Mouse (Mus musculus) limb, embryonic 10.5 days (tissue): ENCODE measurements around the gene Syt2. TPM values are rescaled to one million over a fixed set of nuclear protein-coding genes. Genes with fewer than 3 reads are reported as not detected.

Source experiments
- DNase-seq: peaks from one replicate; pipeline ENCODE4 v3.0.0-alpha.2; 2017; ENCODE audit warnings: low spot score
- H3K27ac ChIP-seq: fragments of 300-500 bp; sonication (generic); 2 replicates; pipeline ENCODE4 v1.5.1; 2016; ENCODE audit warnings: mild to moderate bottlenecking
- H3K27me3 ChIP-seq: fragments of 300-500 bp; sonication (generic); 2 replicates; pipeline ENCODE4 v1.6.1; 2016; ENCODE audit warnings: low read depth, mild to moderate bottlenecking; ENCODE audit not compliant: poor library complexity, severe bottlenecking
- H3K36me3 ChIP-seq: fragments of 300-500 bp; sonication (generic); 2 replicates; pipeline ENCODE4 v1.6.1; 2016; ENCODE audit warnings: mild to moderate bottlenecking, moderate library complexity
- H3K4me1 ChIP-seq: fragments of 300-500 bp; sonication (generic); 2 replicates; pipeline ENCODE4 v1.6.1; 2016
- H3K4me3 ChIP-seq: fragments of 300-500 bp; sonication (generic); 2 replicates; pipeline ENCODE4 v1.5.1; 2016; ENCODE audit warnings: mild to moderate bottlenecking, moderate library complexity
- H3K9me3 ChIP-seq: fragments of 300-500 bp; sonication (generic); replicated peaks from 2 replicates; pipeline ENCODE4 v1.6.1; 2016; ENCODE audit warnings: mild to moderate bottlenecking
- WGBS: fragments of 180-500 bp; shearing (Covaris S2); methylation state at CpG from one replicate; pipeline ENCODE4 v1.1.7; 2016; 5-methylcytosine and 5-hydroxymethylcytosine counted together
- microRNA-seq: library from miRNA; unstranded; fragments of <30 nt; microRNA quantifications from one replicate; pipeline ENCODE4, GENCODE M21; 2017
- polyA plus RNA-seq: library from polyadenylated mRNA; unstranded; fragments of >200 nt; fragmentation: Nextera tagmentation; extraction: Ambion mirVana; gene quantifications from 2 replicates; pipeline ENCODE4 v1.2.1, GENCODE M21; 2016

Gene Syt2
- polyA plus RNA-seq, 1 experiment from 2014 or later, result 0.06 TPM

GRCm38 (mm10) chr1:134796536-134796935, 150.1 kb downstream of the Syt2 start:
- Histone ChIP-seq H3K27ac (no peak overlapping the region), H3K9me3 (0 out of 2 replicates have a peak, but pooled peaks cover 2% of the 10 kb centered on the region), H3K4me1 (peaks cover 4% of the 10 kb centered on the region; the same call in 1 of the 2 replicates), H3K4me3 (no peak overlapping the region), H3K36me3 (peaks cover 17% of the 10 kb centered on the region), H3K27me3 (no peaks in the 10 kb centered on the region; the same call in 1 of the 2 replicates)
- no peak for DNase-seq
- WGBS, result 91% methylated on average over 3 of the region's 3 CpGs

- H3K4me1 ChIP-seq, result peaks cover 23% of the 10 kb centered on the region
- 0 out of 2 replicates have a peak, but pooled peaks cover 2% of the 10 kb centered on the region for H3K9me3 ChIP-seq
- H3K27me3 ChIP-seq, result no peaks in the 10 kb centered on the region; the same call in 1 of the 2 replicates
- WGBS, result 96% methylated on average over 7 of the region's 7 CpGs
- no peak for DNase-seq
- no peak overlapping the region for H3K27ac ChIP-seq
- H3K4me3 ChIP-seq, result no peak overlapping the region
- peaks cover 17% of the 10 kb centered on the region for H3K36me3 ChIP-seq
Observed at GRCm38 (mm10) chr1:134801758-134802157, 155.3 kb downstream of the Syt2 start.

- 78% methylated on average over 16 of the region's 16 CpGs for WGBS
- H3K36me3 ChIP-seq, result peaks cover 12% of the 10 kb centered on the region
- no peaks in the 10 kb centered on the region; the same call in 1 of the 2 replicates for H3K27me3 ChIP-seq
- H3K27ac ChIP-seq, result peak overlapping the region; percentile 68
- no peak overlapping the region for H3K4me3 ChIP-seq
- H3K4me1 ChIP-seq, result peaks cover 23% of the 10 kb centered on the region
- 0 out of 2 replicates have a peak, but pooled peaks cover 2% of the 10 kb centered on the region for H3K9me3 ChIP-seq
- DNase-seq, result no peak
Observed at GRCm38 (mm10) chr1:134803286-134804117, 157.0 kb downstream of the Syt2 start.

- Histone ChIP-seq H3K27ac (no peak overlapping the region), H3K4me3 (no peak overlapping the region), H3K27me3 (no peaks in the 10 kb centered on the region; the same call in 1 of the 2 replicates), H3K36me3 (peaks cover 4% of the 10 kb centered on the region), H3K9me3 (0 out of 2 replicates have a peak, but pooled peaks cover 2% of the 10 kb centered on the region), H3K4me1 (peaks cover 23% of the 10 kb centered on the region)
- no peak for DNase-seq
- 67% methylated on average over 5 of the region's 5 CpGs for WGBS
Observed at GRCm38 (mm10) chr1:134804373-134804772, 157.9 kb downstream of the Syt2 start.

GRCm38 (mm10) chr1:134805471-134805870, 159.0 kb downstream of the Syt2 start:
- Histone ChIP-seq H3K36me3 (no peaks in the 10 kb centered on the region), H3K27me3 (no peaks in the 10 kb centered on the region), H3K27ac (no peak overlapping the region), H3K9me3 (no peaks in the 10 kb centered on the region), H3K4me3 (no peak overlapping the region), H3K4me1 (peaks cover 21% of the 10 kb centered on the region)
- 93% methylated on average over 9 of the region's 9 CpGs for WGBS
- DNase-seq, result no peak

Small RNA genes within 50 kb of the gene (microRNA-seq; reads per million reads assigned to microRNA genes)
- gene Gm22232, result not detected

Other genes starting within 250 kb of the Syt2 start
- gene Cyb5r1, start 241.1 kb upstream of the Syt2 start, polyA plus RNA-seq, result 41.6 and 44.4 TPM in 2 replicates
- gene Adipor1, start 231.3 kb upstream of the Syt2 start, polyA plus RNA-seq, result 79.8 and 85.0 TPM in 2 replicates
- 41.6 and 43.7 TPM in 2 replicates for gene Klhl12, start 191.1 kb upstream of the Syt2 start, polyA plus RNA-seq
- 36.6 and 38.2 TPM in 2 replicates for gene Rabif, start 152.0 kb upstream of the Syt2 start, polyA plus RNA-seq
- not detected in 2 replicates for gene Mgat4e, start 97.0 kb upstream of the Syt2 start, polyA plus RNA-seq
- gene Kdm5b, start 86.5 kb upstream of the Syt2 start, polyA plus RNA-seq, result 67.1 and 81.9 TPM in 2 replicates